Mouse (Mus musculus) liver, postnatal 0 days (tissue): ENCODE results near the gene Trim50. TPM values are rescaled to one million over a fixed set of nuclear protein-coding genes. Genes with fewer than 3 reads are reported as not detected.
A peak's percentile ranks its signal among the peaks of the same experiment; 100 is the strongest.

ENCODE experiments used
- ATAC-seq: fragments of 200-750 bp; cut with Nextera tagmentation; 2 replicates; pipeline ENCODE4 v1.8.0; 2017; ENCODE audit warnings: mild to moderate bottlenecking, moderate library complexity
- DNase-seq: peaks from one replicate; pipeline ENCODE4 v3.0.0-alpha.2; 2016
- H3K27ac ChIP-seq: fragments of 300-500 bp; sonication (generic); 2 replicates; pipeline ENCODE4 v1.5.1; 2014; ENCODE audit warnings: antibody characterized with exemption, moderate library complexity, mild to moderate bottlenecking, low read depth
- H3K27me3 ChIP-seq: fragments of 300-500 bp; sonication (generic); 2 replicates; pipeline ENCODE4 v1.6.1; 2014; ENCODE audit warnings: low read length, control low read depth, mixed read lengths; ENCODE audit not compliant: insufficient read depth
- H3K36me3 ChIP-seq: fragments of 300-500 bp; sonication (generic); replicated peaks from 2 replicates; pipeline ENCODE4 v1.6.1; 2014; ENCODE audit warnings: mild to moderate bottlenecking, control low read depth, low read length, moderate library complexity, mixed read lengths; ENCODE audit not compliant: insufficient read depth
- H3K4me1 ChIP-seq: fragments of 300-500 bp; sonication (generic); 2 replicates; pipeline ENCODE4 v1.6.1; 2014; ENCODE audit warnings: antibody characterized with exemption, mild to moderate bottlenecking, control low read depth; ENCODE audit not compliant: insufficient read depth
- H3K4me2 ChIP-seq: fragments of 300-500 bp; sonication (generic); 2 replicates; pipeline ENCODE4 v1.6.1; 2014; ENCODE audit warnings: low read depth, mild to moderate bottlenecking, low read length, moderate library complexity, mixed read lengths
- H3K4me3 ChIP-seq: fragments of 300-500 bp; sonication (generic); 2 replicates; pipeline ENCODE4 v1.5.1; 2014; ENCODE audit warnings: low read depth, low read length
- H3K9ac ChIP-seq: fragments of 300-500 bp; sonication (generic); replicated peaks from 2 replicates; pipeline ENCODE4 v1.6.1; 2014; ENCODE audit warnings: mild to moderate bottlenecking, moderate library complexity
- H3K9me3 ChIP-seq: fragments of 300-500 bp; sonication (generic); 2 replicates; pipeline ENCODE4 v1.6.1; 2016; ENCODE audit warnings: mild to moderate bottlenecking, control low read depth, low read length, mixed read lengths
- CTCF ChIP-seq: sonication (generic); IDR thresholded peaks from 2 replicates; pipeline ENCODE4 v1.5.1; 2016; ENCODE audit warnings: antibody characterized with exemption, low read depth
- EP300 ChIP-seq: IDR thresholded peaks from 2 replicates; pipeline ENCODE4 v1.6.1; 2016; ENCODE audit warnings: antibody characterized with exemption, low read depth, mild to moderate bottlenecking
- WGBS: fragments of 180-500 bp; shearing (Covaris S2); extraction: QIAGEN DNeasy Blood & Tissue Kit; methylation state at CpG from one replicate; pipeline ENCODE4 v1.1.7; 2014; ENCODE audit not compliant: insufficient replicate concordance; 5-methylcytosine and 5-hydroxymethylcytosine counted together
- polyA plus RNA-seq: library from polyadenylated mRNA; unstranded; fragments of >200 nt; fragmentation: Nextera tagmentation; extraction: Ambion mirVana; gene quantifications from 2 replicates; pipeline ENCODE4 v1.2.1, GENCODE M21; 2015

Gene Trim50
- polyA plus RNA-seq, 1 experiment from 2014 or later, result not detected

GRCm38 (mm10) chr5:135329471-135329870 lies 23.6 kb upstream of the Trim50 start:
- H3K4me2 ChIP-seq, result no peak overlapping the region
- H3K9me3 ChIP-seq, result no peaks in the 10 kb centered on the region
- no peaks in the 10 kb centered on the region for H3K27me3 ChIP-seq
- TF ChIP-seq EP300, result no peak
- TF ChIP-seq CTCF, result no peak
- H3K36me3 ChIP-seq, result no peaks in the 10 kb centered on the region
- H3K4me1 ChIP-seq, result no peaks in the 10 kb centered on the region
- ATAC-seq (no peak), DNase-seq (no peak)
- WGBS, result 72% methylated on average over 4 of the region's 4 CpGs
- no peak overlapping the region for H3K4me3 ChIP-seq
- H3K27ac ChIP-seq, result no peak overlapping the region
- no peak overlapping the region for H3K9ac ChIP-seq

- Histone ChIP-seq H3K4me1 (no peaks in the 10 kb centered on the region), H3K9me3 (no peaks in the 10 kb centered on the region), H3K36me3 (no peaks in the 10 kb centered on the region), H3K27me3 (no peaks in the 10 kb centered on the region), H3K4me2 (no peak overlapping the region), H3K9ac (no peak overlapping the region), H3K4me3 (no peak overlapping the region), H3K27ac (no peak overlapping the region)
- ATAC-seq (no peak), DNase-seq (no peak)
- 69% methylated on average over 5 of the region's 5 CpGs for WGBS
- TF ChIP-seq EP300 (no peak), CTCF (no peak)
Measured at GRCm38 (mm10) chr5:135330201-135330600, 22.9 kb upstream of the Trim50 start.

GRCm38 (mm10) chr5:135331161-135331560 lies 21.9 kb upstream of the Trim50 start:
- Histone ChIP-seq H3K4me3 (no peak overlapping the region), H3K27me3 (no peaks in the 10 kb centered on the region), H3K9me3 (no peaks in the 10 kb centered on the region), H3K36me3 (no peaks in the 10 kb centered on the region), H3K9ac (no peak overlapping the region), H3K4me1 (no peaks in the 10 kb centered on the region), H3K4me2 (no peak overlapping the region), H3K27ac (no peak overlapping the region)
- ATAC-seq, result no peak
- DNase-seq, result no peak
- no peak for TF ChIP-seq EP300
- no peak for TF ChIP-seq CTCF
- 70% methylated on average over 6 of the region's 6 CpGs for WGBS

GRCm38 (mm10) chr5:135337575-135337974 lies 15.5 kb upstream of the Trim50 start:
- TF ChIP-seq EP300, result no peak
- peak; percentile 29 for TF ChIP-seq CTCF
- no peak for ATAC-seq
- 47% methylated on average over 3 of the region's 3 CpGs for WGBS

GRCm38 (mm10) chr5:135345989-135346388 lies 7.1 kb upstream of the Trim50 start:
- no peaks in the 10 kb centered on the region for H3K4me1 ChIP-seq
- 42% methylated on average over 7 of the region's 7 CpGs for WGBS
- no peaks in the 10 kb centered on the region for H3K27me3 ChIP-seq
- H3K27ac ChIP-seq, result no peak overlapping the region
- no peak for ATAC-seq
- no peak for TF ChIP-seq CTCF
- TF ChIP-seq EP300, result no peak
- no peaks in the 10 kb centered on the region for H3K9me3 ChIP-seq
- H3K9ac ChIP-seq, result no peak overlapping the region
- no peak for DNase-seq
- no peaks in the 10 kb centered on the region for H3K36me3 ChIP-seq
- no peak overlapping the region for H3K4me3 ChIP-seq
- H3K4me2 ChIP-seq, result no peak overlapping the region

More at GRCm38 (mm10) chr5:135337575-135337974, 15.5 kb upstream of the Trim50 start:
- Histone ChIP-seq H3K36me3 (no peaks in the 10 kb centered on the region), H3K9ac (no peak overlapping the region), H3K4me2 (no peak overlapping the region), H3K27me3 (no peaks in the 10 kb centered on the region), H3K4me3 (no peak overlapping the region), H3K9me3 (no peaks in the 10 kb centered on the region), H3K27ac (no peak overlapping the region), H3K4me1 (no peaks in the 10 kb centered on the region)
- DNase-seq, result no peak

GRCm38 (mm10) chr5:135346430-135346829 lies 6.7 kb upstream of the Trim50 start:
- H3K9me3 ChIP-seq, result no peaks in the 10 kb centered on the region
- H3K4me3 ChIP-seq, result no peak overlapping the region
- H3K9ac ChIP-seq, result no peak overlapping the region
- no peaks in the 10 kb centered on the region for H3K27me3 ChIP-seq
- 8% methylated on average over 1 of the region's 1 CpGs for WGBS
- ATAC-seq (no peak), DNase-seq (no peak)
- no peaks in the 10 kb centered on the region for H3K36me3 ChIP-seq
- H3K27ac ChIP-seq, result no peak overlapping the region
- no peak overlapping the region for H3K4me2 ChIP-seq
- no peaks in the 10 kb centered on the region for H3K4me1 ChIP-seq
- TF ChIP-seq EP300, result no peak
- peak; percentile 50 for TF ChIP-seq CTCF

- WGBS, result 51% methylated on average over 4 of the region's 4 CpGs
- Histone ChIP-seq H3K9me3 (no peaks in the 10 kb centered on the region), H3K9ac (no peak overlapping the region), H3K4me2 (no peak overlapping the region), H3K27ac (no peak overlapping the region), H3K4me3 (no peak overlapping the region), H3K27me3 (no peaks in the 10 kb centered on the region), H3K36me3 (no peaks in the 10 kb centered on the region), H3K4me1 (no peaks in the 10 kb centered on the region)
- DNase-seq, result no peak
- TF ChIP-seq CTCF, result no peak
- TF ChIP-seq EP300, result no peak
- ATAC-seq, result no peak
Measured at GRCm38 (mm10) chr5:135347511-135348011, 5.5 kb upstream of the Trim50 start.
